Mouse (Mus musculus) adrenal gland (tissue): ENCODE data around the gene Gm45140.

Source experiments
- intact Hi-C: fragments of 180-260 bp; cut with DNase I; formaldehyde crosslinking; loops from one replicate; pipeline ENCODE4 v1.15.1; 2025

Gene Gm45140

DNA sequence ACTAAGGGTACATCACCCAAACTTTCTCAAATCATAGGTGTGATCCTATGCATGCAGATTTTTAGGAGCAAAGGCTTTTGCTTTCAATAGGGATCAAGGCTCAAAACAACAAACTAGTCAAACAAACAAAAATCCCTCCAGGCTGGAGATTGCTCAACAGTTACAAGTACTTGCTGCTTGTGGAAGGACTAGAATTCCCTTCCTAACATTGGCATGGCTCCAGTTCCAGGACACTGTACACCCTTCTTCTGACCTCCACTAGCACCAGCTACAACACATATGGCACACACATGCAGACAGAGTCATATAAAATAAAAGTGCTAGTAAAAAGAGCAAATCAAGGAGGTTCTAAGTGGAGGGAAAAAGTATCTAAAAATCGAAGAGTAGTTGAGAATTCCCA is 11.2 kb upstream of the Gm45140 start:
- intact Hi-C loops: loop anchor here (5.0 kb wide), 1 partner anchor 40 kb away; the partner anchor contains the start of gene Copg1

- intact Hi-C loops: loop anchor here (5.0 kb wide), 1 partner anchor 42 kb away; the partner anchor contains the start of gene Copg1
These were observed 9.6 kb upstream of the Gm45140 start for GRCm38 (mm10) chr6:87845031-87845695.

DNA sequence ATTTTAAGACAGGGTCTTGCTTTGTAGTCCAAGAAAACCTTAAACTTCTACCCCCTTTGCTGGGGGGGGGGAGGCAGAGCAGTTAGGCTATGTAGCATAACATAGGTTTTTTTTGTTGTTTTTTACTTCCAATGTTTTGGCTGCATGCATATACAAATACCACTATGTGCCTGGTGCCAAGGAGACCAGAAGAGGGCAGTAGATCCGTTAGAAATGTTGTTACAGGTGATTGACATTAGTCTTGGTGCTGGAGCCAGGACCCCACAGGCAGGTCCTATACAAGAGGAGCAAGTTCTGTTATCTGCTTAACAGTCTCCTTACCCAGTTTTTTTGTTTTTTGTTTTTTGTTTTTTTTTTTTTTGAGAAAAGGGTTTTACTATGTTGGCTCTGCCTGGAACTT is 6.7 kb upstream of the Gm45140 start:
- intact Hi-C loops: no loop called here

DNA sequence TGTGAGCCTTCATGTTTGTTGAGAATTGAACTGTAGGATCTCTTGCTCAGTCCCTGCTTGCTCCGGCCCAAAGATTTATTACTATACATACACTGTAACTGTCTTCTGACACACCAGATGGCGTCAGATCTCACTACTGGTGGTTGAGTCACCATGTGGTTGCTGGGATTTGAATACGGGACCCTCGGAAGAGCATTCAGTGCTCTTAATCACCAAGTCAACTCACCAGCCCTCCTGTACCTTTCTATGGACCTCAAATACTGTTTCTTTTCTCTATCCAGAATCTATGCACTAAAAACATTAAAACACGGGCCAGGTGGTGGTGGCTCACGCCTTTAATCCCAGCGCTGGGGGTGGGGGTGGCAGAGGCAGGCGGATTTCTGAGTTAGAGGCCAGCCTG is 6.0 kb upstream of the Gm45140 start:
- intact Hi-C loops: no loop called here

DNA sequence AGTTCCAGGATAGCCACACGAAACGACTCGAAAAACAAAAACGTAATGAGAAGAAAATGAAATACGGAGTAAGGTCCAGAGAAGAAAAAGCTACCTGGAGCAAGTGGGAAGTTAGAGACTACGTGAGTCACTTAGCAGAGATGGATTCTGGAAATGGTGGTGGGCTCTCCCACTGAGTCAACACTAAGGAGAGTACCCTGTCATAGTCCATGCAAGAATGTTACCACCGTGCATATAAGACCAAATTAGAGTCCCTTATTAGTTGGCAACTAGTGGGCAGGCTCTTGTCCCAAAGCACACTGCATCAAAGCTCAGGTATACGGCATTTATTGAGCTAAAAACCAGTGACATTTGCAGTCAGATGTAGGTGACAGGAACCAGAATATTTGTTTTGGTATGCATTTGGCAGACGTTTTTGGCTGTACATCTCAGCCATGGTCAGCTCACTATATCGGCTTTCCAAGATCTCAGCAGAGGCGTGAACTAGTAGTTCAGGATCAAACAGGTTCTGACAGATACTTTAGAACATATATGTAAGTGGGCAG is 4.3 kb upstream of the Gm45140 start:
- intact Hi-C loops: loop anchor here (5.0 kb wide), 2 partner anchors 78 to 157 kb away; no protein-coding TSS in a partner anchor

- intact Hi-C loops: loop anchor here (5.0 kb wide), 2 partner anchors 76 to 159 kb away; no protein-coding TSS in a partner anchor
These were observed 3.1 kb upstream of the Gm45140 start, which contains the start of gene Isy1 for GRCm38 (mm10) chr6:87838551-87839197. TSS of gene Isy1 (minus strand) at chr6:87838798.

DNA sequence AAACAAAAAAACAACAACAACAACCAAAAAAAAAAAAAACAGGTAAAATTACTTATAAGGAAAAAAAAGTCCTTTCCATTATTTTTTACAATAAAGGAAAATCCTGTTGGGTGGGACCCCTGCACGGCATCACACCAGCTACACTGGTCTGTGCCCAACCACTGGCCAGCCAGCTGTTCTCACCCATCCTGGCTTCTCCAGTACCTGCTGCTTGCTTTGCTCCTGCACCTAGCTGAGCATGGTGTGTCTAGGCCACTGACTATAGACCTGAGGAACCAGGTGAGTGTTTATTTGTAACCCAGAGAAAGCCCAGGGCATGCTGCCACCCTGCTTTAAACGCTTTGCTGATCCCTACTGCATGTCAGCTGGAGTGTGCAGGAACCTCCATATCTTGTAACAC is 15.2 kb downstream of the Gm45140 start:
- intact Hi-C loops: no loop called here

DNA sequence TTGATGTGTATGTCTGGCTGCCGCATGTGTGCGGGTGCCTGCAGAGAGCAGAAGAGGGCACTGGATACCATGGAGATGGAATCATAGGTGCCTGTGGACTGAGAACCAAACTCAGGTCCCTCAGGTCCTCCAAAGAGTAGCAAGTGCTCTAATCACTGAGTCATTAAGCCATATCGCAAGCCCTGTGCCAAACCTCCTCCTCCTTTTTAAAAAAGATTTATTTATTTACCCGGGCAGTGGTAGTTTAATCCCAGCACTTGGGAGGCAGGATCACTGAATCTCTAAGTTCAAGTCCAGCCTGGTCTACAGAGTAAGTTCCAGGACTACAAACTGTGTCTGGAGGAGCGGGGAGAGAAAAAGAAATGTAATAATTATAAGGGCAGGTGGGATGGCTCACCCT is 21.1 kb downstream of the Gm45140 start:
- intact Hi-C loops: no loop called here

GRCm38 (mm10) chr6:87812656-87813055 is 22.9 kb downstream of the Gm45140 start:
- intact Hi-C loops: no loop called here

DNA sequence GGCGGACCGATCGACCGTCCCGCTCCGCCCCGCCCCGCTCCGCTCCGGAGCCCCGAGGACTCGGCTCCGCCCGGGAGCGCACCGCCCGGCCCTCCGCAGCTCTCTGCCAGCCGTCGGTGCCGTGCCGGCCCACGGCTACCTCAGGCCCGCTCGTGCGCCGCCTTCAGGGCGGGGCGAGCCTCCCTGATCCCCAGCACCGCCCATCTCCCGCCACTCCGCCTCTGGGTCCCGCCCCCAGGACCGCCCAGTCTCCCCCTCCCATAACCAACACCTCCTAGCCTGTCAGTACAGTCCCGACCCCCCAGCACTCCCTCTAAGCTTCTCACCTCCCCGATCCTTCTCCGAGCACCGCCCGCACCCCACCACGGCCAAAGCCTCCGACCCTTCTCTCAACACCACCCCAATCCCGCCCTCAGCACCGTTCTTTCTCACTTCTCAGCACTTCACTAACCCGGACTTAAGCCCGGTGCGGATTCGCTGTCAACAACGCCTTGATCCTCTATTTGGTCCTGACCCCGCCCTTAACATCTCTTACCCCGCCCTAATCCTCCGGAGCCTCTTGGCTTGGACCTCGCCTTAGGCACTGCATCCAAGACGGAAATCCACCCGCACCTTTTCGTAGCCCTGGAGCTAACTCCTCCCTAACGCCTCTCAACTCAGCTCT is 23.8 kb downstream of the Gm45140 start, which contains the start of gene Rab43:
Gene Rab43, minus strand, starts transcription at position 490 of the 664 bp plus-strand sequence.
- intact Hi-C loops: no loop called here

- intact Hi-C loops: no loop called here
These were observed 24.6 kb downstream of the Gm45140 start for GRCm38 (mm10) chr6:87810713-87811669.

DNA sequence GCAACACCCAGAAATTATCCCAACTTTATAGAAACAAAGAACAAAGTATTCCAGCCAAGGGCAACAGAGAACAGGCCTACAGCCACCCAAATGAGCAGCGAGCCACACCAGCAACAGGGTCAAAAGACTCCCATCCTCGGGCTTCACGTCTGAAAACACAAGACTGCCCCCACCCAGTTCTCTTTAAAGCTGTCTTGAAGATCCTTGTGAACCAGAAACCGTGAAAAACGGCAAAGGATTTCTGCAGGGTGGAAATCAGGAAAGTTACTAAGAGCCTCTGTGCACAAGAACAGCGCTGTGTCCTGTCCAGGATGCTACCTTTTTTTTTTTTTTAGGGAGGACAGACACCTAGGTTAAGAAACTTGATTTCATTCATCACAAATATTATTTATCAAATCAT is 25.3 kb downstream of the Gm45140 start:
- intact Hi-C loops: no loop called here

DNA sequence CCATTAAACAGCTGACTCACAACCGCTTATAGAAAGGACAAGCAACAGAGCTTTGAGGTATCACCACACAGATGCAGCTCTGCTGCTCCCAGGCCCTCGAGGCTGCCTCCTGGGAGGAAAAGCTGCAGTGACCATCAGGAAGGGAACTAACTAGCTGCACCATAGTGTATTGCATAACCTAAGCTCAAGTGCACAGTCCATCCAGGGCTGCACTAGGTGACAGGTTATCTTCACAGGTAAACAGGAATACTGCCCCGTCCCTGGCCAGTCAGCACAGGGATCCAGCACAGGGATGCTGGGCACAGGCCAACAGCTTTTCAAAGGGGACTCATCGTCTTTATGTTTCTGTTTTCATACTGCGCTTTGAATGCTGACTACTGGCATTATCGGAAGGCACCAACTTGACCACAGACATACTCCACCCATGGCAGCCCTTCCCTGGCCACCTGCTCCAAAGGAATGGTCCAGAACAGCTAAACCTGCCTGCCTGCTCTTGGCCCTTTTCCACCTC is 25.9 kb downstream of the Gm45140 start:
- intact Hi-C loops: loop anchor here (5.0 kb wide), 1 partner anchor 37 kb away; no protein-coding TSS in a partner anchor

GRCm38 (mm10) chr6:87809144-87809543 is 26.5 kb downstream of the Gm45140 start:
- intact Hi-C loops: loop anchor here (5.0 kb wide), 1 partner anchor 37 kb away; no protein-coding TSS in a partner anchor

DNA sequence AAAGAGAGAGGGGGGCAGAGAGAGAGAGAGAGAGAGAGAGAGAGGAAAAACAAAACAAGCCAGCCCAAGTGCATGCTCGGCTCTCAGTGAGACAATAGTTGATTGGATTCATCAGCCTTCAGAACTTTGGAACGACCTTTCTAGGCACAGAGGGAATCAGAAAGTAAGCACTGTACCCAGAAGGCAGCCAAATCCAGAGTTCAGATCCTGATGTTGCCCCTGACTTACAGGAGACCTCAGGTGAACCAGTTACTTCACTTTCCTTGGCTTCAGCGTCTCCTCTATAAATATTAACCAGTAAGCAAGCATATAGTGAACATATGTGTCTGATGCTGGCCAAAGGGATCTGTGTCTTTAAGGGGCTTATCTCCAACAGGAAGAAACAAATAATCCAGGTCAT is 27.1 kb downstream of the Gm45140 start:
- intact Hi-C loops: loop anchor here (5.0 kb wide), 1 partner anchor 36 kb away; no protein-coding TSS in a partner anchor

- intact Hi-C loops: loop anchor here (5.0 kb wide), 1 partner anchor 36 kb away; no protein-coding TSS in a partner anchor
These were observed 27.7 kb downstream of the Gm45140 start for GRCm38 (mm10) chr6:87807735-87808440.

- intact Hi-C loops: loop anchor here (5.0 kb wide), 1 partner anchor 35 kb away; no protein-coding TSS in a partner anchor
These were observed 28.7 kb downstream of the Gm45140 start for GRCm38 (mm10) chr6:87806857-87807256.

DNA sequence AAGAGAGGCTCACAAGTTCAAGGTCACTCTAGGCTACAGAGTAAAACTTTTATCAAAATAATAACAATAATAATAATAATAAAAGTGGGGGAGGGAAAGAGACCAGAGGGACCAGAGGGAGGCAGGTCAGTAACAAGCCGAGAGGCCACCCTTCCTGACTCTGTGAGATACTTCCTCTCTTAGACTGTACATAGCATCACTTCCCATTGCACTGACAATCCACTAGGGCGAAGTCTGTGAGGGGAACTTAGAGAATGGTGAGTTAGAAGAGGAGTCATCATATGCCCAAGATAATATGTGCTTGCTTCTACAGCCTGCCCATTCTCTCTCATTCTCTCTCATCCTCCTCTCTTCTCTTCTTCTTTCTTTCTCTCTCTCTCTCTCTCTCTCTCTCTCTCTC is 29.6 kb downstream of the Gm45140 start:
- intact Hi-C loops: loop anchor here (5.0 kb wide), 1 partner anchor 34 kb away; no protein-coding TSS in a partner anchor

- intact Hi-C loops: loop anchor here (5.0 kb wide), 1 partner anchor 33 kb away; no protein-coding TSS in a partner anchor
These were observed 30.1 kb downstream of the Gm45140 start for GRCm38 (mm10) chr6:87805448-87805847.
